Mouse (Mus musculus): ENCODE measurements around the gene Scd2. TPM values are rescaled to one million over a fixed set of nuclear protein-coding genes. Genes with fewer than 3 reads are reported as not detected.
A peak's percentile ranks its signal among the peaks of the same experiment; 100 is the strongest.
"Not testable (repeated sequence)": the region's sequence is repeated elsewhere in the genome, so short reads cannot be mapped to it uniquely, and the experiment has no call there.

Gene Scd2
- polyA plus RNA-seq, 1 experiment from 2014 or later, result 254 TPM

DNA sequence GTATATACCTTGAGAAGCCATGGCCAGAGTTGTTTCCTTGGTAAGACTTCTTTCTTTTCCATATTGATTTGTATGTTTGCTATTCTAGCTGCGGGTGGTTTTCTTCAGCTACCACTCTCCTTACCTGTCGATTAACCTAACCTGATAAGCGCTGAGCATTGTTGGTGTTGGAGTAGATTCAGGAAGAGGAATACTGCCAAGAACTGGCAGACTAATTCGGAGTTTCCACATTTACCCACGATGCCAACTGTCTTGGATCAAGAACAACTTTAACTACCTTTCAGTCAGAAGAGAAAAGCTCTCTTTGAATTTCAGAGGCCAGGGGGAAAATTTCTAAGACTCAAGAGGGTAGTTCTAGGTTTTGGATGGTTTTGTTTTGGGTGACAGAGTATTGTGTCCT, 16.6 kb upstream of the Scd2 start:
- no peak overlapping the region for H3K4me3 ChIP-seq (replicated peaks)
- H3K36me3 ChIP-seq, result no peaks in the 10 kb centered on the region
- no peaks in the 10 kb centered on the region for H3K9me3 ChIP-seq
- no peak overlapping the region for H3K27ac ChIP-seq
- no peak overlapping the region for H3K4me2 ChIP-seq (replicated peaks)
- H3K27me3 ChIP-seq, result no peaks in the 10 kb centered on the region
- no peak overlapping the region for H3K9ac ChIP-seq (replicated peaks)
- 91% methylated on average over 5 of the region's 5 CpGs for WGBS
- no peak for ATAC-seq
- peaks cover 17% of the 10 kb centered on the region for H3K4me1 ChIP-seq (replicated peaks)

DNA sequence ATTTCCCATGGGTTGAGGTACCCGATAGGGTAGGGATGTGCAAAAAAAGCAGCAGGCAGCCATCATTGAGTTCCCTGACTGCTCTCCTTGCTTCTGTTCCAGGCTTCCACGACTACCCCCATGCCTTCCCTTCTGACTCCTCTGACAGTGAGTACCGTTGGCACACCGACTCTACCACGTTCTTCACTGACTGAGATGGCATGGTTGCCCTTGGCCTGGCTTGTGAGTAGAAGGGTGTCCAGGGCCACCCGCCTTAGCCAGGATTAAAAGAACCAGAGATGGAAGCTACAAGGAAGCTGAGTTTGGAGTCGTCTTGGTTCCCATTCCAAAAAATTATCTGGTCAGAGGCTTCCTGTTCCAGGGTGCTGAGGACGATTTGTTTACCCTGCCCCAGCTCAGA, 15.5 kb upstream of the Scd2 start:
- no peaks in the 10 kb centered on the region for H3K9me3 ChIP-seq
- H3K4me1 ChIP-seq (replicated peaks), result peaks cover 26% of the 10 kb centered on the region
- H3K4me3 ChIP-seq (replicated peaks), result no peak overlapping the region
- no peak overlapping the region for H3K27ac ChIP-seq
- 93% methylated on average over 8 of the region's 8 CpGs for WGBS
- no peak for ATAC-seq
- H3K9ac ChIP-seq (replicated peaks), result no peak overlapping the region
- no peaks in the 10 kb centered on the region for H3K36me3 ChIP-seq
- no peak overlapping the region for H3K4me2 ChIP-seq (replicated peaks)
- no peaks in the 10 kb centered on the region for H3K27me3 ChIP-seq

DNA sequence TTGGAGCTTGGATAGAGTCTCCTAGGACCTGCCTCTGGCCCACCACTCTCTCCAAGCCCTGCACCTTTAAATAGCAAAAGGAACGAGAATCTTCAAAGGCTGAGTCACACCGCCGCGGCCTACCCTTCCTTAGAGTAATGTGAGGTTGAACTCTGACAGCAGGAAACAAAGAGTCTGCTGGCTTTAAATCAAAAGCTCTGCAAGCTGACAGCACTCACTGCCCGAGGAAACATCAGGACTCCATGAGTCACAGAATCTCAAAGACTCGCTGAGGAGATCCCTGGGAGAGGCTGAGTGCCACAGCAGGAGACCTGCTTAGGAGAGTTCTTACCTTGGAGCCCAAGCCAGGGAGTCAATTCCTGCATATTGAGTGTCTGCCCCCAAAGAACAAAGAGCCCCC, 12.7 kb upstream of the Scd2 start:
- H3K27ac ChIP-seq, result peak overlapping the region; percentile 68
- no peaks in the 10 kb centered on the region for H3K36me3 ChIP-seq
- H3K9ac ChIP-seq (replicated peaks), result no peak overlapping the region
- 3% methylated on average over 6 of the region's 6 CpGs for WGBS
- ATAC-seq, result no peak
- H3K4me3 ChIP-seq (replicated peaks), result no peak overlapping the region
- H3K4me2 ChIP-seq (replicated peaks), result no peak overlapping the region
- no peaks in the 10 kb centered on the region for H3K9me3 ChIP-seq
- peaks cover 45% of the 10 kb centered on the region for H3K4me1 ChIP-seq (replicated peaks)
- no peaks in the 10 kb centered on the region for H3K27me3 ChIP-seq

DNA sequence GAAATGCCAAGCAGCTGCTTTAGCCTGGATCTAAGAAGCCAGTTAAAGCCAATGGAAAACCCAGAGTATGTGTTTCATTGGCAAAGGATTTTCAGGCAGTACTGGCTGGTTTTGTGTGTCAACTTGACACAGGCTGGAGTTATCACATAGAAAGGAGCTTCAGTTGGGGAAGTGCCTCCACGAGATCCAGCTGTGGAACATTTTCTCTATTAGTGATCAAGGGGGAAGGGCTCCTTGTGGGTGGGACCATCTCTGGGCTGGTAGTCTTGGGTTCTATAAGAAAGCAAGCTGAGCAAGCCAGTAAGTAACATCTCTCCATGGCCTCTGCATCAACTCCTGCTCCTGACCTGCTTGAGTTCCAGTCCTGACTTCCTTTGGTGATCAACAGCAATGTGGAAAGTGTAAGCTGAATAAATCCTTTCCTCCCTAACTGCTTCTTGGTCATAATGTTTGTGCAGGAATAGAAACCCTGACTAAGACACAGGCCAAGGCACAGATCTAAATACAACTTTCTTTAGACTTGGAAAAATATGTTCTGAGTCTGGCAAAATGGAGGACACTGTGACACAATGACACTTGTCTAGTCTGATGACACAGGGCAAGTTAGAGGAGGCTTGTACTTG, 11.5 kb upstream of the Scd2 start:
- Histone ChIP-seq H3K27ac (peak overlapping the region; percentile 76), H3K4me2 (replicated peaks) (peak overlapping the region; percentile 19; the same call in 1 of the 2 replicates), H3K4me1 (replicated peaks) (peaks cover 45% of the 10 kb centered on the region)
- not testable (repeated sequence) for H3K27me3 ChIP-seq; H3K9me3 ChIP-seq; H3K36me3 ChIP-seq; H3K4me3 ChIP-seq (replicated peaks); H3K9ac ChIP-seq (replicated peaks); ATAC-seq
- WGBS, result 72% methylated on average over 1 of the region's 1 CpGs

DNA sequence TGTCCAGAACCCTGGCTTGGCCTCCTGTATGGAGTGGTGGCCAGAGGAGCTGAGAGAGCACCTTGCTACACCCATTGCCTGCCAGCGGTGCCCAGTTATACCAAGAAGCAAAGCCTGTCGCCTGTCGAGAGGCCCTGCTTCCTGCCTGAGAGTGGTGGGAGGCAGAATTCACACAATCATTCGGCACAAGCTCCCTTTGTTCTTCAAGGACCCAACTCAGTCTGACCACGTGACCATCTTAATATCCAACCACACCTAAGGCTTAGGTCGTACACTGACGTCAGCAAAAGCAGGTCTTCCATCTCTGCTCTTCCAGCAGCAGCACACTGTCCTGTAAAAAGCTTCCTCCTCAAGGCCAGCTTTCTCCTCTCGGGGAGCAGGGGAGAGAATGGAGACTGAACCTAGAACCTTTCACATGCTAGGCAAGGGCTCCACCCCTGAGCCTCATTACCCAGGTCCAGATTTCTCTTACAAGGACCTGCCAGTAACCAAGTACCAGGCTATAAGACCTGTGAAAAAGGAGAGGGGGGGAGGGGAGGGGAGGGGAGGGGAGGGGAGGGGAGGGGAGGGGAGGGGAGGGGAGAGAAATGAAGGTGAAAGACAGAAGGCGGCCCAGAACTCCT, 10.8 kb upstream of the Scd2 start:
- Histone ChIP-seq H3K4me1 (replicated peaks) (peaks cover 45% of the 10 kb centered on the region), H3K9me3 (no peaks in the 10 kb centered on the region), H3K27ac (peak overlapping the region; percentile 96), H3K9ac (replicated peaks) (no peak overlapping the region), H3K4me2 (replicated peaks) (peak overlapping the region; percentile 19), H3K27me3 (no peaks in the 10 kb centered on the region), H3K36me3 (no peaks in the 10 kb centered on the region), H3K4me3 (replicated peaks) (no peak overlapping the region)
- no peak for ATAC-seq
- WGBS, result 44% methylated on average over 9 of the region's 9 CpGs

DNA sequence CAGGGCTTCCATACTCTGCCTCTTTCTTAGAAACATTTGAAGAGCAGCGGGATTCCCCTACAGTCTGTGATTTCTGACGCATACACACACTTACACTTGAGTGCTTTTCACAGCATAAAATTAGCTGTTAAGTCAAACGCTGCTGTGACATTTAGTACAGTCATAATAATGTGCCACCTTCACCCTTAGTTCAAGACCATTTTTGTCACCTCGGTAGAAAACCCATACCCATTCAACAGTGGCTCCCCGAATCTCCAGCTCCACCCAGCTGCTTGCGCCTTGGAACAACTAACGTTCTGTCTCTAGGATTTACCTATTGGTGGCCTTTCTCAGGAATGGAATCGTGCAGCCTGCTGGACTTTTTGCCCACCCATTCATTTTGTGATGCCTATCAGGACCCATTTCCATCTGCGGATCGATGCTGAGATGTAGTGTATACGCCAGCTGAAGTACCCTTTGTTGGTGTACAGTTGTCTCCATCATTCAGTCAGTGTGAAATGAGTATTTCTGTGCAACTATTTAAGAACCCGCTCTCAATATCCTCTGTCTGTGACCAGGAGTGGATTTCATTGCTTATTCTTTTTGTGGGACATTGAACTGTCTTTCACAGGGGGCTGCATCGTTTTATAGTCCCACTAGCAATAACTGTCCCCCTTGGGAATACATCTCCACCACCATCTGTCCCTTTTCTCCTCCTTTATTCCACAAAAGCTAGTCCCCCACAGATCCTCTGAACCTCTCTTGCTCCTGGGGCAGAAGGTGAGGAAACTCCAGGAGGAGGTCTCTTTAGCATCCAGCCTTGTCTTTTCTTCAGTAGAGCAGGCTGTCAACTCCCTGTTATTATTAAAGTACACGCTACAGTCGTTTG, 10.1 kb upstream of the Scd2 start:
- Histone ChIP-seq H3K4me3 (replicated peaks) (peak overlapping the region; percentile 49), H3K9ac (replicated peaks) (peak overlapping the region; percentile 41; the same call in 1 of the 2 replicates), H3K36me3 (no peaks in the 10 kb centered on the region), H3K27ac (peak overlapping the region; percentile 96), H3K4me2 (replicated peaks) (peak overlapping the region; percentile 78), H3K9me3 (no peaks in the 10 kb centered on the region), H3K4me1 (replicated peaks) (peaks cover 45% of the 10 kb centered on the region), H3K27me3 (no peaks in the 10 kb centered on the region)
- WGBS, result 19% methylated on average over 15 of the region's 15 CpGs
- no peak for ATAC-seq

DNA sequence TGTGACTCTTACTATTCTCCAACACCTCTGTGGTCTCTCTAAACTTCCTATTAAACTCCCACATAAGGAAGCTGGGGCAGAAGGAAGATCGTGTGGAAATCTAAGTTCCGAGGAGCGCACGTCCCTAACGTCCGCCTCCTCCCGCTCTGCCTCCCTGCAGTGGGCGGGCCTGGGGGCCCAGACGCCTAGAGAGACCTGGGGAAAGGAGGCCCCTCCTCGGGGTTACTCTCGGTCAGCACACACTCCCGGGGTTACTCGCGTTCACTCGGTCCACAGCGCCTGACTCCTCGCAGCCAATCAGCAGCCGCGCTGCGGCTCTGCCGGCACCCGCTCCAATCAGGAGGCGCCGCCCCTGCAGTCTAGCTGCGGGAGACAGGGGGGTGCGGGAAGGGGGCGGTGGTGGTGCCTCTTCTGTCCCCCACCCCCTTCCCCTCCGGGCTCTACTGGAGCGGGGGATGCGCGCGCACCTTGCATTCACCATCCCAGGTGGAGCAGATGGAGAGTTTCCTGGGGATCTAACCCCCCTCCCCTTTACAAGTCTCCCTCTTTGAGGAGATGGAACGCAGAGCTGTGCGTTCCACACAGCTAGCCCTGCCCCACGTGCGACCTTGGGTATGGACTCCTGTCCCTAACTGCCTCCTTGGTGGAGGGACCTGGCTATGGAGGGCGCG, 9.3 kb upstream of the Scd2 start:
- H3K36me3 ChIP-seq, result no peaks in the 10 kb centered on the region
- H3K4me3 ChIP-seq (replicated peaks), result peak overlapping the region; percentile 49
- ATAC-seq, result peak; percentile 99
- no peaks in the 10 kb centered on the region for H3K9me3 ChIP-seq
- peak overlapping the region; percentile 78 for H3K4me2 ChIP-seq (replicated peaks)
- peaks cover 45% of the 10 kb centered on the region for H3K4me1 ChIP-seq (replicated peaks)
- 0% methylated on average over 38 of the region's 38 CpGs for WGBS
- H3K9ac ChIP-seq (replicated peaks), result peak overlapping the region; percentile 71
- H3K27me3 ChIP-seq, result no peaks in the 10 kb centered on the region
- peak overlapping the region; percentile 96 for H3K27ac ChIP-seq

DNA sequence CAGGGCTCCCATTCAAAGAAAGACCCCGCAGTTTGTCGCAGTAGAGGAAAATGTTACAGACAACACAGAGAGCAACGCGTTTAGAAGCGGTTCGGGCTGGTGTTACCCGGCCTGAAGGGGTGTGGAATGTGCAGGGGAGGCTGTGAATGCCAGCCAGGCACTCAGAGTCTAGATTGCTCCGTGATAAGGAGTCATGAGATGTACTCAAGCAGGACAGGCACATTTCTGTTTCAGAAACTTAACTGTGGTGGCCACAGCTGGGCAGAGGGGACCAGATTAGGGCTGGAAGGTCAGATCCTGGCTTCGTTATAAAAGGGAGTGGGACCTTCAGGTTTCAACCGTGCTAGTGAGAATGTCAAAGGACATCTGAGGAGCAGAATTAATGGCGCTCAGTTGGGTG, 8.8 kb upstream of the Scd2 start:
- Histone ChIP-seq H3K27me3 (no peaks in the 10 kb centered on the region), H3K4me2 (replicated peaks) (peak overlapping the region; percentile 78), H3K9ac (replicated peaks) (peak overlapping the region; percentile 71), H3K9me3 (no peaks in the 10 kb centered on the region), H3K4me3 (replicated peaks) (peak overlapping the region; percentile 49), H3K36me3 (no peaks in the 10 kb centered on the region), H3K27ac (peak overlapping the region; percentile 96), H3K4me1 (replicated peaks) (peaks cover 45% of the 10 kb centered on the region)
- WGBS, result 1% methylated on average over 11 of the region's 11 CpGs
- ATAC-seq, result no peak

DNA sequence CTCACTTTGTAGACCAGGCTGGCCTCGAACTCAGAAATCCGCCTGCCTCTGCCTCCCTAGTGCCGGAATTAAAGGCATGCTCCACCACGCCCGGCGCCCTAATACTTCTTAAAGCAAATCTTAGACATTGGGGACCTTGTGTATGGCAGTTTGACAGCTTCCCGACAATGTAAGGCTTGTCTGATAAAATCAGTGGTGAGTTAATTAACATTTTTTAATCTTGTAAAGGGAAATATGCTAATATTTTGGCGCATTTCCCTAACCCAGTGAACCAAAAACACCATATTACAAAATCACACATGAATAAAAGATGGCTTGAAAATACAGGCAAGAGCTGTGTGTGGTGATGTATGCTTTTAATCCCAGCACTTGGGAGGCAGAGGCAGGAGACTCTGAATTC, 7.9 kb upstream of the Scd2 start:
- H3K9ac ChIP-seq (replicated peaks), result no peak overlapping the region
- ATAC-seq, result no peak
- peaks cover 37% of the 10 kb centered on the region for H3K4me1 ChIP-seq (replicated peaks)
- no peak overlapping the region for H3K4me2 ChIP-seq (replicated peaks)
- no peak overlapping the region for H3K27ac ChIP-seq
- H3K27me3 ChIP-seq, result no peaks in the 10 kb centered on the region
- H3K36me3 ChIP-seq, result no peaks in the 10 kb centered on the region
- WGBS, result 81% methylated on average over 8 of the region's 8 CpGs
- H3K4me3 ChIP-seq (replicated peaks), result no peak overlapping the region
- no peaks in the 10 kb centered on the region for H3K9me3 ChIP-seq

DNA sequence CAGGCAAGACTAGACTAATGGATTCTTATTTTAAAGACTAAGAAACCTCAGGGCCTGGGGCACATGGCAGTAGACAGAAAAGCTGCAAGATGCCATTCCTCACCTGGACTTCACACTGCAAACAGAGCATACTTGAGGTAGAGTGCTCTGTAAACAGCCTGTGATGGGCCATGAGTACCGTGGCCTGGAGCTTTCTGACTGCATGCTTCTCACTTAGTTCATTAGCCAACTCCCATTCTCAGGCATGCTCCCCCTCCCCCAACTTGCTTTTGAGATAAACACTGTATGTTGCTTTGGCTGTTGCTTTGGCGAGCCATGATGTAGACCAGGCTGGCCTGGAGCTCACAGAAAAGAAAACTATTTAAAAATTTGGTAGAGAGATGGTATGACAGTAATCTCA, 7.4 kb upstream of the Scd2 start:
- Histone ChIP-seq H3K4me3 (replicated peaks) (no peak overlapping the region), H3K9ac (replicated peaks) (no peak overlapping the region), H3K4me1 (replicated peaks) (peaks cover 32% of the 10 kb centered on the region), H3K36me3 (no peaks in the 10 kb centered on the region), H3K4me2 (replicated peaks) (no peak overlapping the region), H3K9me3 (no peaks in the 10 kb centered on the region), H3K27ac (no peak overlapping the region), H3K27me3 (no peaks in the 10 kb centered on the region)
- ATAC-seq, result no peak
- WGBS, result 76% methylated on average over 2 of the region's 2 CpGs

DNA sequence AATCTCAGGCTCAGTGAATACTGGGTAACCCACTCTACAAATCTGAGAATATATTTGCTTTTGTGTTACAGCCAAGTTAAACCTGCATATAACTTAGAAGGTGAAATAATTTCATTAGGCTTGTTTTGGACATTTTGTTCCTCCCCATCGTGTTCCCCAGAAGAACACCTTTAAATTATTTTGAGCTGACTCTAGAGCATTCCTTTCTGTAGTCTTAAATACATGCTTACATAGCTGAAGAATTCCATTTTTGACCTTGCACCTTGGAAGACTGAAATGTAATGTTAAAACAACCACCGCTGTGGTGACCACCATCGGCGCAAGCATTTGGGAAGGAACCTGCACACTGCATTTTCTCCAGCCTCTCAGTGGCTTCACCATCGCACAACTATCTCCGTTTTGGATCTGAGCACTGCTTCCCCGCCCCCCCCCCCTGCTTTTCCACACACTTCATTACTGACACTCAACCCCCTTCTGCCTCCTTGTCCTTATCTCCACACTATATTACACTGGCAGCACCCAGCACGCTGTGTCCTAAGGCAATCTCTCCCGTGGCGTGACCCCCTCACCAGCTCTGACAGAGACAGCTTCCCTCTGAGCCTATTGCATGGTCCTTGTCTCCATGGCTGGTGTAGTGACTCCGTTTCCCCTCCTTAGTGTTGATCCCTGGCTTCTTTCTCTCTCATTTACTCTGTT, 5.9 kb upstream of the Scd2 start:
- WGBS, result 82% methylated on average over 11 of the region's 11 CpGs
- Histone ChIP-seq H3K4me2 (replicated peaks) (no peak overlapping the region), H3K4me3 (replicated peaks) (no peak overlapping the region), H3K36me3 (no peaks in the 10 kb centered on the region), H3K27ac (no peak overlapping the region), H3K4me1 (replicated peaks) (peaks cover 35% of the 10 kb centered on the region), H3K9me3 (no peaks in the 10 kb centered on the region), H3K9ac (replicated peaks) (no peak overlapping the region), H3K27me3 (no peaks in the 10 kb centered on the region)
- no peak for ATAC-seq
